Mouse (Mus musculus) embryo, embryonic 10.5 days (tissue): ENCODE data around the gene Fgf11.

Experiments used
- DNase-seq: peaks from one replicate; pipeline ENCODE4 v3.0.0-alpha.2; 2015; ENCODE audit warnings: low spot score

The Fgf11 gene

GRCm38 (mm10) chr11:69816520-69816919 lies 14.9 kb upstream of the Fgf11 start:
- no peak for DNase-seq

GRCm38 (mm10) chr11:69815155-69815554 lies 13.5 kb upstream of the Fgf11 start, which contains the start of gene Gm39566:
TSS of gene Gm39566 (minus strand) at chr11:69815298.
- no peak for DNase-seq

- no peak for DNase-seq
Observed at GRCm38 (mm10) chr11:69810280-69810679, 8.6 kb upstream of the Fgf11 start.

GRCm38 (mm10) chr11:69807641-69808040 lies 6.0 kb upstream of the Fgf11 start:
- DNase-seq, result no peak

GRCm38 (mm10) chr11:69806378-69806777 lies 4.7 kb upstream of the Fgf11 start:
- no peak for DNase-seq

GRCm38 (mm10) chr11:69804972-69805909 lies 3.6 kb upstream of the Fgf11 start, which contains the start of gene Tmem102:
TSS of gene Tmem102 (minus strand) at chr11:69805624.
- DNase-seq, result peak; percentile 22

GRCm38 (mm10) chr11:69804652-69804940 lies 2.9 kb upstream of the Fgf11 start:
- DNase-seq, result peak; percentile 26

GRCm38 (mm10) chr11:69803786-69804651 lies 2.4 kb upstream of the Fgf11 start:
- DNase-seq, result peak; percentile 80

GRCm38 (mm10) chr11:69803328-69803727 lies 1.7 kb upstream of the Fgf11 start:
- DNase-seq, result no peak

GRCm38 (mm10) chr11:69802648-69803105 lies 1.0 kb upstream of the Fgf11 start:
- DNase-seq, result peak; percentile 83

- peak; percentile 85 for DNase-seq
Observed at GRCm38 (mm10) chr11:69800392-69801197, 1.1 kb downstream of the Fgf11 start.

- DNase-seq, result no peak
Observed at GRCm38 (mm10) chr11:69800138-69800391, 1.6 kb downstream of the Fgf11 start.

GRCm38 (mm10) chr11:69799394-69800137 lies 2.1 kb downstream of the Fgf11 start:
- DNase-seq, result peak; percentile 63

- no peak for DNase-seq
Observed at GRCm38 (mm10) chr11:69797924-69798323, 3.7 kb downstream of the Fgf11 start.

GRCm38 (mm10) chr11:69795983-69796435 lies 5.6 kb downstream of the Fgf11 start:
- DNase-seq, result peak; percentile 27

- DNase-seq, result peak; percentile 97
Observed at GRCm38 (mm10) chr11:69795168-69795982, 6.3 kb downstream of the Fgf11 start, which contains the start of gene Chrnb1. TSS of gene Chrnb1 (minus strand) at chr11:69795943.

- DNase-seq, result no peak
Observed at GRCm38 (mm10) chr11:69793429-69793828, 8.2 kb downstream of the Fgf11 start.

GRCm38 (mm10) chr11:69791420-69791819 lies 10.2 kb downstream of the Fgf11 start:
- no peak for DNase-seq

GRCm38 (mm10) chr11:69789431-69789830 lies 12.2 kb downstream of the Fgf11 start:
- no peak for DNase-seq

- DNase-seq, result no peak
Observed at GRCm38 (mm10) chr11:69787306-69787705, 14.4 kb downstream of the Fgf11 start.
